Mouse (Mus musculus) skeletal muscle tissue, adult 2 months (tissue): ENCODE data around the gene Lck.

ENCODE experiments used
- DNase-seq: peaks from one replicate; pipeline ENCODE4 v3.0.0-alpha.2; 2012; ENCODE audit warnings: low read depth, low spot score

Gene Lck

DNA sequence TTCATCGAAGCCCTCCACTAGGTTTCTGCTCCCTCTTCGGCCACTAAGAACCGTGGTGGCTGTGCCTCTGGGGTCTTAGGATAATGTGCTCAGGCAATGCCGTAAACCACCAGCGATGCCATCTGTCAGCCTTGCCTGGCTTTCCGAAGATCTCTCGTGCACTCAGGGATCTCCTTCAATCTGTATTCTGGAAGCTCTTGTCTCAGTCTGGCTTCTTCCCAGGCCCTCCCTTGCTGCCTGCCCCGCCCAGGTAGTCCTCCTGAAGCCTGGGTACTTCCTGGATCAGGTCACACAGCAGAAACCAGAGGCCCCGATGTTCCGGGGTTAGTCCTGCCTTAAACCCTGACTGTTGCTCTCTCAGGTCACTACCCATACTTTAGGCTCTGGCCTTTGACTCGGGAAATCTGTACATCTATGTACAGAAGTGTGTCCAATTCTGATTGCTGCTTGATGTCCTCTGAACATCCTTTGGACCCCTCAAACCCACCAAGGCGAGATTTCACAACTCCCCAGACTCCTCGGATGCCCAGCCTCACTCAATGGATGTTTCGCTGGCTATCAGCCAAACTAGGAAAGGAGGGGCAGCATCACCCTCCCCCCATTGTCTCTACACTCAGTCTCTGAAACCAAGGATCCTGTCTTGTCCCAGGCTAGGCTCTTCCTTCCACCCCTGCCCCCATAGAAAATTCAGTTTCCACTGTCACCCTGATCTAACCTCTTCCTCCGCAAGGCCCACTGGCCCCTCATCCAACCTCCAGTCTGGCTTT is 64.4 kb downstream of the Lck start:
- no peak for DNase-seq

DNA sequence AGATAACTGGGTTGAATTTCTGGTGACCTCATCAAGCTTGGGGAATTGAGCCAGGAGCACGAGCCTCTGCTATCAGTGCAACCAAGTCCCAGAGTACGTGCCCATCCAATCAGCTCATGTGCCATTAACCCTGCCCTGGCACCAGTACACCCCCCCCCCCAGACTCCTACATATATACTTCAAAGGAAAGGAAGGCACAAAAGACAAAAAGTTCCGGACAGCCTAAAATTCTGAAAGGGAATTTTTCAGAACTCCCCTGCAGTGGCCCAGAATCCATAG is 65.3 kb downstream of the Lck start:
- DNase-seq, result no peak

DNA sequence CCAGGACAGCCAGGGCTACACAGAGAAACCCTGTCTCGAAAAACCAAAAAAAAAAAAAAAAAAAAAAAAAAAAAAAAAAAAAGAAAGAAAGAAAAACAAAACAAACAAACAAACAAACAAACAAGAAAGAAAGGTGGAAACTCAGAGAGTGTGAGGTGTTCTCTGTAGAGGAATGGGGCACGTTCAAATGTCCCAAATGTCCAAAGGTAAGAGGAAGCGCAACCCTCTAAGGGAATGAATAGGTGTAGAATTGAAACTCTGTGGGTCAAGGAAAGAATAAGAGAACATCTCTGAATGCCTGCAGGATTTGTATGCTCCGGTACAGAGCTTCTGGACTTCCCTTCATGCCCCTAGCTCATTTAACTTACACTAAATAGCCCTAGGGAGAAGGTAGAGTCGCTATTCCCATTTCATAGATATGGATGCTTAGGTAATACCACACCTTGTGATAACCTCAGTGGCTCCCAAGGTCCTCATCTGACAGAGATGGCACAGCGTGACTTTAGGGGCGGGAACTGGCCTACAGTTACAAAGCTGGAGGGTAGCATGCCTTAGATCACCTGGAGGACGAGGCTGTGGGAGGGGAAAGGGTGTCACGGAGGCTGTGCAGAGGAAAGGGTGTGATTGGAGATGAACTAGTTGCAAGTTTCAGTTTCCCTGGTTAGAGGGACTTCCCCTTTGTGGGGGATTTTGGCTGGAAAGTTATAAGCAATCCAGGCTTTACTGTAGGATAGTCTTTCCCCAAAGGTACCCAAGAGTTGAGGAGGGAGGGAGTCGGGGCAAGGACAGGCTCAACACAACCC is 65.8 kb downstream of the Lck start:
- no peak for DNase-seq

DNA sequence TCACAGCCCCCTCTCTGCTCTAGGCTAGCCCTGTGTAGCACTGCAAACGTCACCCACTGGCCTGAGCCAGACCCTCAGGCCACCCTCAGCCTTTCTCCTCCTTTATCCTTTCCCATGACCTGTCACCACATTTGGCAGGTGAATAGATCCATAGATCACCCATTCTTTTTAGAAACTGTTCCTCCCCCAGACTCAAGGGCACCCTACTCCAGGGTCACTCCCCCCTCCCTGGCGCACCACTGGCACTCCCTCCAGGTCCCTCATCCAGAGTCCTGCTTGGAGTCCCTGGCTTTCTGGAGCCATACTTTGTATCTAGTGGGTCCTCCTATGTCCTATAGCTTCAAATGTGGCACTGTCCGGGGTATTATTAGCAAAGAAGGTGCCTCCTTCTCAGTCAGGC is 67.9 kb downstream of the Lck start:
- no peak for DNase-seq

DNA sequence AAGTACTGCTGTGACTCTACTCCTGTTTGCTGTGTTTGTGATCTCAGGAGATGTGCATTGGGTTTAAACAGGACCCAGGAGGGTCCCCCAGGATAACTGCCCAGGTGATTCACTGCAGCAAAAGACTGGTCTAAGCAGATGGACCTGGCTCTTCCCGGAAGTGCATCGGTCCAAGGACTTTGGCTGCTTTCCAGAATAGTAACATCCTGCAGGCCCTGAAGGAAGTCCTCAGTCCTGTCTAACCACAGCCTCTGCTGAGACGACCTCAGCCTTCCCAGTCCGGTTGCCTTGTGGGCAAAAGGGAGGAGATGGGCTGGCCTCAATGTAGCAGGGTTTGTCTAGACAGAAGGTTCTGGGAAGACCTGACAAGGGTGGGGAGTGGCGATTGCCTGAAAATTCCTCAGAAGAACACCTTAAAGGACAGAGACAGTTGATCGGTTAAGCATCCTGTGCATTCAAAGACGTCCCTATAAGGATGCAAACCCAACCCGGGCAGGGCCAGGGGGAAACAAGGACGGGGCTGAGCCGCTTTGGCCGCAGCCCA is 70.5 kb downstream of the Lck start:
- DNase-seq, result no peak

DNA sequence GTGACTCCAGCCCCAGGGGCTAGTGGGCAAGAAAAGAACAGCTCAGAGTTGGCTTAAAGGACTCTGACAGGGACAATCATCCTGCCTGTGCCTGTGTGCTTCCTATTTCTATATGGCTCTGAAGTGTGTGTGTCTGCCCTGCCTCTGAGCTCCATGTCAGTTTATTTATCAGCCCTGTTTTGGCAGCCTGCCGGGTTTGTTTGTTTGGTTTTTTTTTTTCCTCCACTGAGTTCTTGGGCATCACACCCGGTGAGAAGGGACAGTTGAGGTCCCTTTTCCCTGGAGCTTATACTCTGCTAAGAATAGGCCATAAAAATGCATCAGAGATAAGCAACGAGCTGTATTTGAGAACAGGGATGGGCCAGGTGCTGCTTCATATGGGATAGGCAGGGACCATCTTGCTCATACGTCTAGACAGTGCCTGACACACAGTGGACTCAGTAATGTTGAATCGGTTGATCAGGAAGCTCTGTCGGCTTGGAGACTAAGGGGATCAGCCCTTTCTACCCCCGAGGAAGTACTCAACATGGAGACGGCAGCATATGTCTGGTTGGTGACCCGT is 71.0 kb downstream of the Lck start:
- DNase-seq, result no peak

DNA sequence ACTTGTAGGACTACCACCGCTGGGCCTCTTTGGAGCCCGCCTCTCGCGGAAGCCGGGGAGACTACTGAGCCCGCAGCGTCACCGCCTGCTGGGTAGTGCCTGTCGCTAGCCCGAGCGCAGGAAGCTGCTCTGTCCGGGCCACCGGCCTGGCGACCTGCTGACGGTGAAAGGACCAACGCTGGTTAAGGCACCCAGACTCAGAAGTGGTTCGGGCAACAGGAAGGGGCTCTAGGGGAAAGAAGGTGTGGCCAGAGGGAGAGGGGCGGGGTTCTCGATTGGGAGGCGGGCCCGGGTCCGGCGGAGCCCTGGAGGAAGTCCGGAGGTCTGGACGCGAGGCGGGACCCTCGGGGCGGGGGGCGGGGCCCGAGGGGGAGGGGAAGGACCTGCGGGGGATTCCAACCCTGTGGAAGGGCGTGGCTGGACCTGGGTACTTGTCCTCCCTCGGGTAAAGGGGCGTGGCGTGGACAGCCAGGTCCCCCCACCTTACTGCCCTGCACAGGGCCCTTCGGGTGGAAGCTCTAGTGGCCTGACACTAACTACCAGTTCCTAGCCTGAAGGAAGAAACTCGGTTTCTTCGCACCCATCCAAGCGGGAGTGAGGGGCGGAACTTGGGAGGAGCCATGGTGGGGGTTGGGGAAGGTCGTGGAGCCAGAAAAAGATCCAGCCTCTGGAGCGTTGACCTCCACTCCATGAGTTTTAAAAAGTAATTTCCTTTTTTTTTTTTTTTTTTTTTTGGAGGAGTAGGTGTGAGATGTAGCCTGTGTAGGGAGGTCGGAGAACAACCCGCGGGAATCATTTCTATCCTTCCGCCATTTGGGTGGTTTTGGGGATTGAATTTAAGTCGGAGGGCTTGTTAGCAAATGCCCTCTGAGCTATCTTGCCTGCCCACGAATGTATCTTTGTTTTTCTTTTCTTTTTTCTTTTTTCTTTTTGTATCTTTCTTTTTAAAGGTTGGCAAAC is 72.6 kb downstream of the Lck start:
- peak; percentile 68 for DNase-seq

DNA sequence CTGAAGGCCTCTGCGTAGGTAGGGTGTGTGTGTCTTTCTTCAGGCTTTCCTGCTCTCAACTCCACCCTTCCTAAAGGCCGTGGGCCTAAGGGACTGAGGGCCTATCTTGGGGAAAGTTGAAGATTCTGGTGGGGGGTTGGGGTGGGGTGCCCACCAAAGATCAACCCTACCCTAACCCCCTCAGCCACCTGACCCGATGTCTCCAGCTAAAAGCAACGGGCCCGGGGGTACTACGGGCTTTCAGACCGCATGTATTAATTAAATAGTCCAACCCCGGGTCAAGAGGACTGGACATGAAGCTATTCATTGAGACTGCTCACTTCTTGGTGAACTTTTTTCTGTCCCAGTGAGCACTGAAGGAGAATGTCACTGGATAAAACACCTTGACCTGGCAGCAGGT is 73.4 kb downstream of the Lck start:
- no peak for DNase-seq

DNA sequence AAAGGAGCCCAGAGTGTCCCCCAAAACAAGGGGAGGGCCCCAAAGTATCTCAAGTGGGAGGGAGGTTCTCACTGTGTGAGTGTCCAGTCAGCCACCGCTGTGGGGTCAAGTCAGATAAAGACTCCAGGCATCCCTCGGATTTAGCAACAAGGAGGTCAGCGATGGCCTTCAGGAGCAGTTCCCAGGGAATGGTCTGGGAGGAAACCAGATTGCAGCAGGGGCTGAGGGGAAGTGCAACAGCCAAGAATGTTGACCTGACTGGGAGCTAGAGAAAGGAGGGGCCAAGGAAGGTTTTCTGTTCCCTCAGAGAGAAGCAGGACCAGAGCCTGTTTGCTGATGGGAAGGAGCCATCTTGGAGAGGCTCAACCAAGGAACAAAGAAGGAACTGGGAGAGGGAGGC is 74.5 kb downstream of the Lck start:
- no peak for DNase-seq
